Mouse (Mus musculus): ENCODE data around the gene Cyp1a1.
"Not testable (repeated sequence)": the region's sequence is repeated elsewhere in the genome, so short reads cannot be mapped to it uniquely, and the experiment has no call there.

Gene Cyp1a1

DNA sequence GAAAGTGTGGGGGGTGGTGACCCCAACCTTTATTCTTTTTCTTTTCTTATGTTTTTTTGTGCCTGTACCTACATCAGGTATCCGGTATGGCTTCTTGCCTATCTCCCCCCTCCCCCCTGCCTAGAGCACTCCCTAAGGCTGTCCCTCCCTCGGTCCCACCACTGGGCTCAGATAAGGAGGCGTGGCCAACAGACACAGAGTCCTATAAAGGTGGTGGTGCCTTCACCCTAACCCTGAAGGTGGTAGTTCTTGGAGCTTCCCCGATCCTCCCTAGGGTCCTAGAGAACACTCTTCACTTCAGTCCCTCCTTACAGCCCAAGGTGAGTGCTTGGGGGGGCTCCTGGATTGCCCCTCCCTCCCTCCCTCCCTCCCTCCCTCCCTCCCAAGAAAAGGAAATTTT lies 9.7 kb downstream of the Cyp1a1 start:
- no peak for DNase-seq (ENCODE audit: inconsistent age in 2 of 2, low spot score in 1 of 2)

DNA sequence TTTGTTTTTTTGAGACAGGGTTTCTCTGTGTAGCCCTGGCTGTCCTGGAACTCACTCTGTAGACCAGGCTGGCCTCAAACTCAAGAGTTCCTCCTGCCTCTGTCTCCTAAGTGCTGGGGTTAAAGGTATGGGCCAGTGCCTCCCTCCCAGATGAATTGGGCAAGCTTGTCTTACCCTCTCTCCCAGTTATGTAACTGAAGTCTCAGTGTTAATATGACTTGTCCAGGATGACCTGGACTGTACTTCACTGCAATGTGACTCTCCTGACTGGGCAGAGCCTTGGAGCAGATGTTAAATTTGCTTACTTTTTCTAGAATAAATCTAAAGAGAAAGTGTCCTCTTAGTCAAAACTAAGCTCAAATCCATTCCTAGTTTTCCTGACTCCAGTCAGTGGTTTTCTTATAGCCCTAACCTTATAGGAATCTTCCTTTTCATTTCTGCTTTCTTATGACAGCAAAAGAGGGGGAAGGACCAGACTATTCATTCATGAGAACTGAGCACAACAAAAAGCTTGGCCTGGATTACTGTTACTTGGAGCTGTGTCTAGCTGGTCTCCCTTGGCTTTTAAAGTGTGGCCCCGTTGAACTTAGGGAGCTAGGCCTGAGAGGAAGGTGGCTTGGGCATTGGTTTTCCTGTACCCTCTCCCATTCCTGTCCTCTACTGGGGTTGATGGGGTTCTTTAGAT lies 10.9 kb downstream of the Cyp1a1 start:
- no peak for DNase-seq (ENCODE audit: inconsistent age in 2 of 2, low spot score in 1 of 2)

DNA sequence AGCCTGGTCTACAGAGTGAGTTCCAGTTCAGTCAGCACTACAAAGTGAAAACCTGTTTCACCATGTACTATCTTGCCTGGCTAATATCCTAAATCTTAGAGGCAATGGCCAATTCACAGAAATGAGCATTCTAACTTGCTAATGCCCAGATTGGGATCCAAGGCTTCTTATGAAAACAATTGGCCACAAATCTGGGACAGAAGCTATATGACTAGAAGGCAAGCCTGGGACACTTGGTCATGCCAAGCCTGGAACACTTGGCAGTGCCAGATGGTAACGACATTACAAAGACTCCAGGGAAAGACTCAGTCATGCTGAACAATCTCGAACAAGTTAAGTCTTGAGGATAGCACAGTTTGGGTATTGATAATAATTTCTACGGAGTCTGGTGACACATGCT lies 18.8 kb downstream of the Cyp1a1 start:
- no peak for DNase-seq (ENCODE audit: inconsistent age in 2 of 2, low spot score in 1 of 2)

DNA sequence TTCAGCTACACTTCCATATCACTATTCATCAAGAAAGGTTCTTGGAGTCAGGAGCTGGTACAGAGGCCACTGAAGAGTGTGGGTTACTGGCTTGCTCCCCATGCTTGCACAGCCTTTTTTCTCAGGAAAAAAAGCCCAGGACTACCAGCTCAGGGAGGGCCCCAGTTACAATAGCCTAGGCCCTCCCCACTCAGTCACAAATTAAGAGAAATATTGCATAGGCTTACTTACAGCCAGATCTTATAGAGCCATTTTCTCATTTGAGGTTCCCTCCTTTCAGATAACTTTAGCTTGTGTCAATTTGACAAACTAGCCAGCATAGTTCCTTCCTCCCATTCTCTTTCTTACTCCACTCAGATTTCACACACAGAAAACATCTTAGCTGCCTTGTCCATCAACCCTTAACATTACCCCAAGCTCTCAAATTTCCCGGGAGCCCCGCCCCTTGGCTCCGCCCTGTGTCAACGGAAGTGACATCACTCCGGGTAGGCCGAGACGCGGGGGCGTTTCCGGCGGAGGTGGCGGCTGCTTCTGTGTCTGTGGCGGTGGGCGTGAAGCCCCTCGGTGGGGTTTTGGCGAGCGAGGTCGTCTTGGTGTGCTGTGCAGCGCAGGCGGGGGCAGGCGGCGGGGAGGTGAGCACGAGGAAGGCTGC lies 20.5 kb downstream of the Cyp1a1 start, which contains the start of gene Edc3:
Gene Edc3 (plus strand): TSS at position 473 of the 652 bp plus-strand sequence.
- DNase-seq (ENCODE audit: inconsistent age in 2 of 2, low spot score in 1 of 2) = peak; percentile 88 to 96

DNA sequence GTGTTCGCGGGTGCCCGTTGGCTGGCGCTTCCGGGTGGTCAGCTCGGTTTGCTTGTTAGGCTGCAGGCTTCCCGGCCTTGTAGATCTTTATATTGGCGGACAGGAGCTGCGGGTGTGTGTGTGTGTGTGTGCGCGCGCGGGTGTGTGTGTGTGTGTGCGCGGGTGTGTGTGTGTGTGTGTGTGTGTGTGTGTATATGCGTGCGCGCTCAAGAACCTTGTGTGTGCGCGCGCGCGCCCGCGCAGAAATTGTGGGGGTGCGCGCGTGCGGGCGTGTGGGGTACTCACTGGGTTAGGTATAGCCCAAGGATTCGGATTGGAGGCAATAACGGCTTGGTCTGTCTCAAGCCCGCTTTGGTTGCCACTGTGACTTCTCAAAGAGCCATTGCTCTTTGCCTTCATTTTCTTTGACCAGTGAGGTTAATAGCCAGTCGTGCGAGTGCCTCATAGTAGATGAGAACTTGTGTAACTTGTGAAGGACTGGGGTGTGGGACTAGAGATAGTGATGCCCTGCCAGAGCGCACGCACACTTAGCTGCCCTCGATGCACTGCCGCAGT lies 21.1 kb downstream of the Cyp1a1 start:
- peak; percentile 46 to 78 for DNase-seq (ENCODE audit: inconsistent age in 2 of 2, low spot score in 1 of 2)

DNA sequence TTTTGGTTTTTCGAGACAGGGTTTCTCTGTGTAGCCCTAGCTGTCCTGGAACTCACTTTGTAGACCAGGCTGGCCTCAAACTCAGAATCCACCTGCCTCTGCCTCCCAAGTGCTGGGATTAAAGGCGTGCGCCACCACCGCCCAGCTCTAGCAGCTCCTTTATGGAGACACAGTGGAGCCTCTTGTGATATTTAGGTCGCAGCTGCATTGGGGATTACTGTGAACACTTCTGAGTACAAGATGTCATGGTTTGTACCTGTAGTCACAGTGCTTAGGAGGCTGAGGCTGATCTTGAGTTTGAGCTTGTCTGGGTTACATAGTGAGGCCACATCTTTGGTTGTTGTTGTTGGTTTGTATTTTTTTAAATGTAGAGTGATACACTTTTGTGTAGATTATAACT lies 22.5 kb downstream of the Cyp1a1 start:
- DNase-seq (ENCODE audit: inconsistent age in 2 of 2, low spot score in 1 of 2) = not testable (repeated sequence)

DNA sequence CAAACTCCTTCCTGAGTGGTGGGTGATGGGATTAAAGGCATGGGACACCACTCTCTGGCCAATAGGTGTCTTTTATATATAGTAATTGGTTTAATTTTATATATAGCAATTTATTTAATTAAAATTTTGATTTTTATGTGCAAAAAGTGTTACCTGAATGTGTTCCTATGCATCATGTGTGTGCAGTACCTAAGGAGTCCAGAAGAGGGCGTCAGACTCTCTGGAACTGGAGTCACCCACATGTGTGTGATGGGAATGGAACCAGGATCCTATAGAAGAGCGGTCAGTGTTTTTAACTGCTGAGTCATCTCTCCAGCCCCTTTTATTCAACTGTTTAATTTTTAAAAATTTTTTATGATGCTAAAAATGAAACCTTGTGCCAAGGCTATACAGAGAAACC lies 24.5 kb downstream of the Cyp1a1 start:
- no peak for DNase-seq (ENCODE audit: inconsistent age in 2 of 2, low spot score in 1 of 2)

DNA sequence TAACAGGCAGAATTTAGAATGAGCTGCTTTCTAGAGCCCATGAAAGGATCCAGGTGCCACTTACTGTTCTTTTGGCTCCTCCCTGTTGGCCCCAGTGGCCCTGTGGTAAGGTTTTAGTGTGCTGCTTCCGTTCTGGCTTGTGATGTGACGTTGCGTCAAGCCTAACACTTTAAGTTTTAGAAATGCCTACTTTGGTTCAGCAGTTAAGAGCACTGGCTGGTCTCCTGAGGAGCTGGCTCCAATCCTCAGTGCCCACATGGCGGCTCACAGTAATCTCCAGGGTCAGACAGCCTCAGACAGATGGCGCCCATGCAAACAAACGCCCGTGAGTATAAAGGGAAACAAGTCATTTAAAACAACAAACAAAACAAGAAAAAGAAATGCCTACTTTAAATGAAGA lies 30.7 kb downstream of the Cyp1a1 start:
- no peak for DNase-seq (ENCODE audit: inconsistent age in 2 of 2, low spot score in 1 of 2)

DNA sequence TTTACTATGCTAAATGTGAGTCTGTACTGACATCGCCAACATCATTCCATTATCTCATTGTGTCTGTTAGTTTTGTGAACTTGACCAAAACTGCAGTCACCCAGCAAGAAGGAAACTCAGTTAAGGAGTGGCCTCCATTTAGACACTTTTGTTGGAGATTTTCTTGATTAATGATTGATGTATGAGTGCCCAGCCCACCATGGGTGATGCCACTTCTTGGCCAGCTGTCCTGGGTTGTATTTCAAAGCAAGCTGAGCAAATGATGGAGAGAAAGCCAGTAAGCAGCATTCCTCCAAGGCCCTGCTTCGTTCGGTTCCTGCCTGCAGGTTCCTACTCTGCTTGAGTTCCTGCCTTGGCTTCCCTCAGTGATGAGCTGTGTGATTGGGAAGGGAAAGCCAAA lies 33.0 kb downstream of the Cyp1a1 start:
- no peak for DNase-seq (ENCODE audit: inconsistent age in 2 of 2, low spot score in 1 of 2)

DNA sequence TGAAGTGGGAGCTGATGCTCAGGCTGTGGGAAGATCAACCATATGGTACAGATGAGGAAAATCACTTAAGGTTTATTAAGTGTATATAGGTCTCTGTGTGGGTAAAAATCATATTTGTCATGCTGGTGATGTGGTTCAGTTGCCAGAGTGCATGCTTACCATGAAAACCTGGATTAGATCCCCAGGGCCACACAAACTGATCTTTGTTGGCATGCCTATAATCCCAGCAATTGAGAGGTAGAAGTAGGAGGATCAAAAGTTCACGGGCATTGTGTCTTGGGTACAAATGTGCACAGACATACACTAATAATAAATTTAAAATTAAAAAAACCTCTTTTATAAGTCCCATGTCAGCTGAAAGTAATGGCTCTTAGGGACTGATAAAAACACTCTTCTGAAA lies 34.6 kb downstream of the Cyp1a1 start:
- DNase-seq (ENCODE audit: inconsistent age in 2 of 2, low spot score in 1 of 2) = no peak

DNA sequence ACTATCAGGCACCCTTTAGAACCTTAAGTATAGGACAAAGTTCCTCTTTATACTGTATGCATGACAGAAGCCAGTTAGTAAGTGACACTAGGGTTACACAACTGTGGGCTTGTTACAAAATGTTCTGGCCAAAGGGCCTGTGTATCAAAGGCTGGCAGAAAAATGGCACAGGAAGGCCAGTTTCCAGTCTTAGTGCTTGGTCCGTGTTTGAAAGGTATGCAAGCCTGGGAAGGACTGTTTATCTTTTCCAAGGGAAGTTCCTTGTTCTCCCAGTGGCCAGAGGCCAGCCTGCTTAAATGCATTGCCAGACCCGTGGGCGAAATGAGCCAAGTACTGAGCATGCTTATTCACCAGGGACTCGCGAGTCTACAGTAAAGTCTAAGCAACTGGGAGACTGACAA lies 35.6 kb downstream of the Cyp1a1 start:
- peak; percentile 53 to 81 for DNase-seq (ENCODE audit: inconsistent age in 2 of 2, low spot score in 1 of 2)

DNA sequence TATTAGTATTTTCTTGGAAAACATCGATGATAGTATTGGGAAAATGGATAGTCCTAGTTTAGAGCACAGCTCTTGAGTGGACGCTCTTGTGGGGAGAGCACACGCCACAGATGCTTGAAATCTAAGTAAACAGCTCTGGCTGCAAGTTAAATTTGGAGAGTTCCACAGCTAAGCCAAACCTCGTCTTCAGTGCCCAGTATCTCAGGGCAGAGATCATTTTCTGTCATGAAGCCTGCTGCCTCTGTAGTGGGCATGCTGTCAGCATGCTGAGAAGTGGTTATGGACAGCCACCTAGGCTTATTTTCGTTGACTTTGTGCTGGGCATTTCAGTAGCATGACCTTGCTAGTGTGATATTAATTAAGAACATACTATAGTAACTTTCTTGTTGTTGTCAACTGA lies 36.1 kb downstream of the Cyp1a1 start:
- DNase-seq (ENCODE audit: inconsistent age in 2 of 2, low spot score in 1 of 2) = no peak

DNA sequence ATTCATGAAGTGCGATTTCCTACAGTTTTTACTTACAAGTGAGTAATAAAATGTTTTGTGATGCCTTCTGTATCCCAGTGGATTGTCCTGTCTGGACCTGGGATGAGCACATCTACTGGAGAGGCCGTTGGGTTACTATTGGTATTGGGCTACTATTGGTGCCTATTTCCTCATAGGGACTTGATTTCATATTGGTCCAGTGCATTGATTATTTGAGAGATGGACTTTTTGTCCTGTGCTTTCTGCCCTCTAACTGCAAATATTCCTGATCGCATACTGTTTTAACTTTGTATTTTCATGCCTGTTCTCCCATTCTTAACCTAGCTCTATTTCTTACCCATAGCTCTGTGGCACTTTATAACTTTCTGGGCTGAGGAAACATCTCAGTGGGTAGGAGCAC lies 37.0 kb downstream of the Cyp1a1 start:
- no peak for DNase-seq (ENCODE audit: inconsistent age in 2 of 2, low spot score in 1 of 2)

DNA sequence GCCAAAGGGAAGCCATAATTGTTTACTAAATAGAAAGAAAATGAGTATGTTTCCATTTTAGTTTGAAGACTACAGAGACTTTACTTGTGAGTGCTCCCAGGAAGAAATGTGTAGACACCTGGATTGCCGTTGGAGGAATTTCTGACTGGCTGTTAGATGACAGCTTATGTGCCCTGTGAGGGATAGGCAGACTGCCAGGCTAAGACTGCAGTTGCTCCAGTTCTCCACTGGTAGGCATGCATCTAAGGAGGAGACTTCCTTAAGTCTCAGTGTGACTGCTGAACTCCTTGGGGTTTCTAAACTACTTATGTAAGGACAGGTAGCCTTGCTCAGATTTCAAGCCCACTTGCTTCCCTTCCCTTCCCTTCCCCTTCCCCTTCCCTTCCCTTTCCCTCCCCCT lies 40.6 kb downstream of the Cyp1a1 start:
- no peak for DNase-seq (ENCODE audit: inconsistent age in 2 of 2, low spot score in 1 of 2)

DNA sequence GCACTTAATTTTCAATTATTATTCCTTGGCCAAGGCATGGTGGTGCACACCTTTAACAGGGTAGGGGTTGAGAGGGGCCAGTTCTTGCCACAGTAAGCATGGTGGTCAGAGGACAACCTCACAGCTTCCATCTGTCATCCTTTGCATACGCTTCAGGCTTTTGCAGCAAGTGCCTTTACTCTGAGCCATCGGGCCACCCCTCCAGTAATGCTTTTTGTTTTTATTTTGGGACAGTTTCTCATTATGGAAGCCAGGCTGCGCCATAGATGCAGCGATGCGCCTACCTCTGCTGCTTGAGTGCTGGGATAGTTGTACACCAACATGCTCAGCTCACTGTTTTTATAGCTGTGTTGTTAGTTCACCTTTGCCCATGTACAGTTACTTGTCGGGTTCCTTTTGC lies 45.9 kb downstream of the Cyp1a1 start:
- DNase-seq (ENCODE audit: inconsistent age in 2 of 2, low spot score in 1 of 2) = no peak

DNA sequence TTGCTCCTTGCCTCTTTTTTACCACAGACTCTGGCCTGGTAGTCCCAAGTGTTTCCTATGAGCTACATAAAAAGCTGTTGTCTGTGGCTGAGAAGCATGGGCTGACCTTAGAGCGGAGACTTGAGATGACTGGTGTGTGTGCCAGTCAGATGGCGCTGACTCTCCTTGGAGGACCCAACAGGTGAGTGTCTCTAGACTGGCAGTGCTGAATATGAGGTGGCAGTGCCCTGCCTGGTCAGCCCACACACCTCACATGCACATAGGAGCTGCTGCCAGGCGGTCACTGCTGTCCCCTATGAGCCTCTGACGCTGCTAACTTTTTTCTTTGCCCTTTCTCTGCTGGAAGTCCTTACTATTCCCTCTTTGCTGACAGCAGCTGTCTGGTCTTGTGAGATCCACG lies 52.1 kb downstream of the Cyp1a1 start:
- DNase-seq (ENCODE audit: inconsistent age in 2 of 2, low spot score in 1 of 2) = no peak

DNA sequence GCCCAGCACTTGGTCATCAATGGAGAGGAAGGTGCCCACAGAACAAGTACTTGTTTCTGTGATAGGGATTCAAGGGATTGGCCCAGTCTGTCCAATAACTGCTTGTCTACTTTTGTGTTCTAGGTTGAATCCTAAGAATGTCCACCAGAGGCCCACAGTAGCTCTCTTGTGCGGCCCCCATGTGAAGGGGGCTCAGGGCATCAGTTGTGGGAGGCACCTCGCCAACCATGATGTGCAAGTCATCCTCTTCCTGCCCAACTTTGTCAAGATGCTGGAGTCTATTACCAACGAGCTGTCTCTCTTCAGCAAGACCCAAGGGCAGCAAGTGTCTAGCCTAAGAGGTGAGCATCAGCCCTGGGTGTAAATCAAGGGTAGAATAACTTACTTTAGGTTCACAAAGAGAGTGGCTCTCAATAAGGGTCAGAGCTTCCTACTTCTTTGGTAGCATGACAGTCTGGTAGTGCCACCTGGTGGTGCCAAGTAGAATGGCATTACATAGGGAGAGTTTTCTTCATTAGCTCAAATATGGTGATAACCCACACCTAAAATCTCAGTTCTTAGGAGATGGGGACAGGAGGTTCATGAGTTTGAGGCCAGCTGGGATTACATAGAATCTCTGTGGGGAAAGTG lies 56.8 kb downstream of the Cyp1a1 start:
- DNase-seq (ENCODE audit: inconsistent age in 2 of 2, low spot score in 1 of 2) = peak; percentile 39 to 79

DNA sequence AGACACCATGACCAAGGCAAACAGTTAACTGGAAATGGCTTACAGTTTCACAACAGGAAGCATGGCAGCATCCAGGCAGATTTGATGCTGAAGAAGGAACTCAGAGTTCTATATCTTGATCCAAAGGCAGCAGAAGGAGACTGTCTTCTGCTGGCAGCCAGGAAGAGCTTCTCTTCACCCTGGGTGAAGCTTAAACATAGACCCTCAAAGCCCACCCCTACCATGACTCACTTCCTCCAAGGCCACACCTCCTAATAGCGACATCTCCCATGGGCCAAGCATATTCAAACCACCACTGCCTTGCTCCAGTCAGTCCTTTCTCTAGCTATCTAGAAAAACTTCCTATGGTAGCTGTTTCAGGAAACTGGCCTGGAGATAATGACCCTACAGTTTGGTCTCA lies 59.3 kb downstream of the Cyp1a1 start:
- DNase-seq (ENCODE audit: inconsistent age in 2 of 2, low spot score in 1 of 2) = no peak

DNA sequence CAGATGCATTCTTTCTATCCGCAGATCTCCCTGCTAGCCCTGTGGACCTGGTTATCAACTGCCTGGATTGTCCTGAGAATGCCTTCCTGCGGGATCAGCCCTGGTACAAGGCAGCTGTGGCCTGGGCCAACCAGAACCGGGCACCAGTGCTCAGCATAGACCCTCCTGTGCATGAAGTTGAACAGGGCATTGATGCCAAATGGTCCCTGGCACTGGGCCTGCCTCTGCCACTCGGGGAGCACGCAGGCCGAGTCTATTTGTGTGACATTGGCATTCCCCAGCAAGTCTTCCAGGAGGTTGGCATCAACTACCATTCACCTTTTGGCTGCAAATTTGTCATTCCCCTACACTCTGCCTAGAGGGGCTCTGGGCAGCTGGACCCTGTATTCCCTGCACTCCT lies 60.4 kb downstream of the Cyp1a1 start:
- DNase-seq (ENCODE audit: inconsistent age in 2 of 2, low spot score in 1 of 2) = peak in 1 of 2 experiments; percentile 37

DNA sequence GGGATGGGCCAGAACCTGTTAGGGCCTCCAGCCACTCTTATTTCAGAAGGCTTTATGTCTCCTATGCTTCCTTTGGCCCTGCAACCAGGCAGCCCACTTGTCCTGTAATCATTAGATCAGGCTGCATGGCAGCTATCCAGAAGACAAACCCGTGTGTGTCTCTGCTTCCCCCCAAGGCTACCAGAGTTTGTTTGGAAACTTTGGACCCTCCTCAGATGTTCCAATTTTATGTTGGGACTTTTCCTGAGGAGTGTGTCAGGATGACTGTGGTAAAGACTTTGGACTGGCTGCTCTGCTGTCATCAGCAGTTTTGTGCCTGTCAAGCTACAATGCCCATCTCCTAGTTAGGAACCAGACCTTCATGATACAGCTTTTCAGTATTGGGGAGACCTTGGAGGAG lies 61.1 kb downstream of the Cyp1a1 start:
- DNase-seq (ENCODE audit: inconsistent age in 2 of 2, low spot score in 1 of 2) = no peak

DNA sequence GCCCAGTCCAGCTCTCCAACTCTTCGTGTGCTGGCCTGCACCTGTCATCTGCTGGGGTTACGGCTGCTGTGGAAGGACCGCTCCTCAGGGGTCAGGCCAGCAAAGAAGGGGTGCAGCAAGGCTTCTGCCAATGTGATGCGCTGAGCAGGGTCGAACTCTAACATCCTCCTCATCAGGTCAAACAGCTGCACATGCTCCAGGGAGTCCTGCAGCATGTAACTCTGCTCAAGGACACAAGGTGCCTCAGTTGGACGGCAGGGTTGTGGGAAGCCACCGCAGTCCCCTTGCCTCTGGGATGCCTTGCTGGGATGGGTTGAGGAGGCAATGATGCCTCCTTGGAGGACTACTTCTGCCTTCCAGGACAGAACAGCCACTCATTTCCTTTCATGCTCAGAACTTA lies 63.2 kb downstream of the Cyp1a1 start:
- DNase-seq (ENCODE audit: inconsistent age in 2 of 2, low spot score in 1 of 2) = peak in 1 of 2 experiments; percentile 29

Data from adrenal gland, adult (tissue).